Mouse (Mus musculus) heart, adult 8-10 months (tissue): ENCODE results near the gene Hdgfl2. TPM values are rescaled to one million over a fixed set of nuclear protein-coding genes. Genes with fewer than 3 reads are reported as not detected.
"Not testable (repeated sequence)": the region's sequence is repeated elsewhere in the genome, so short reads cannot be mapped to it uniquely, and the experiment has no call there.

Source experiments
- DNase-seq: peaks from one replicate; pipeline ENCODE4 v3.0.0; 2022; ENCODE audit warnings: low spot score
- total RNA-seq, 4 experiments: library from RNA; stranded (reverse); gene quantifications; 2 replicates each; pipeline ENCODE4 v1.2.4; 2022

The Hdgfl2 gene
- total RNA-seq, 4 experiments from 2014 or later = 30.6 to 41.4 (median 35.2) TPM

DNA sequence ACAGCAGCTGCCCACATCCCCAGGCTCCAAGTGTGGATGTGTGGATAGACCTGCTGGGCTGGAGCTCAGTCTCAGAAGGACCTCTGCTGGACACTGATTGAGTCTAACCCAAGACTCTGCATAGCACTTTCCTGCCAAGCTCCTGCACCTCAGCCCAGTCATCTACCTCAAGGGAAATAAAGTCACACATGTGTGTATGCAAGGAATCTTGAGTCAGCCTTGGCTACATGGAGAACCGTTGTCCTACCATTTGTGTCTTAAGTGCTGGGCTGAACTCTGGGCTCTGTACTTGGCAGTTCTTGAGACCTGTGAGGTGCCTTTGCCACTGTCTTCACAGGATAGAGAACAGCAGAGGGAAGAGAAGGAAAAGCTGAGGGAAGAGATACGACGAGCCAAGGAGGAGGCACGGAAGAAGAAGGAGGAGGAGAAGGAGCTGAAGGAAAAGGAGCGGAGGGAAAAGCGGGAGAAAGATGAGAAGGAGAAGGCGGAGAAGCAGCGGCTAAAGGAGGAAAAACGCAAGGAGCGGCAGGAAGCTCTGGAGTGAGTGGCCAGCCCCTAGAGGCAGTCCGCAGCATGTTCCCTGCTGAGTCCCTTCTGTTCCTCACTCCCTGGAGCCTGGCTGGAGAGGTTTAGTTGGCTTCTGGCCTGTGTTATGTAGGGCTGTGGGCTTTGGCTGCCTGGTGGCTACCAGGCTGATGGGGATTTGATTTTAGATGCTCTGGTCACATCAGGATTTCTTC is 21.9 kb upstream of the Hdgfl2 start:
- no peak for DNase-seq

- DNase-seq = no peak
Observed at GRCm38 (mm10) chr17:56062081-56062480, 17.4 kb upstream of the Hdgfl2 start.

- not testable (repeated sequence) for DNase-seq
Observed at GRCm38 (mm10) chr17:56065715-56066114, 13.7 kb upstream of the Hdgfl2 start.

GRCm38 (mm10) chr17:56066451-56066850 is 13.0 kb upstream of the Hdgfl2 start:
- DNase-seq = no peak

DNA sequence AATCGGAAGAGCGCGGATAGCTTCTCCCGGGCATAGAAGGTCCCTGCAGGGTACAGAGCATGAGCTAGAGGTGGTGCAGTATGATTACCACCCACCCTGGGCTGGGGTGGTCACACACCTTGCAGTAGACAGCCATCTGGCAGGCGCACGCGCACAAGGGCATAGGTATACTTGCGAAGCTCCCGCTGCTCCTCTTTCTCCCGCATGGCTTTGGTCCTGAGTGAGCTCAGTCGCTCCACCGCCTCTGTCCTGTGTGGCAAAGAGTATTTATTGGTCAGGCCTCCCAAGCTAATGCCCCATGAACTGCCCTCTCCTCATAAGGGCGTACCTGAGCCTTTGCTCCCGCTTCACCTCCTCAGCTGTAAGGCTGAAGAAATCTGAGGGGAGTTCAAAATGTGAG is 10.4 kb upstream of the Hdgfl2 start:
- no peak for DNase-seq

- DNase-seq = no peak
Observed at GRCm38 (mm10) chr17:56071126-56071525, 8.3 kb upstream of the Hdgfl2 start.

DNA sequence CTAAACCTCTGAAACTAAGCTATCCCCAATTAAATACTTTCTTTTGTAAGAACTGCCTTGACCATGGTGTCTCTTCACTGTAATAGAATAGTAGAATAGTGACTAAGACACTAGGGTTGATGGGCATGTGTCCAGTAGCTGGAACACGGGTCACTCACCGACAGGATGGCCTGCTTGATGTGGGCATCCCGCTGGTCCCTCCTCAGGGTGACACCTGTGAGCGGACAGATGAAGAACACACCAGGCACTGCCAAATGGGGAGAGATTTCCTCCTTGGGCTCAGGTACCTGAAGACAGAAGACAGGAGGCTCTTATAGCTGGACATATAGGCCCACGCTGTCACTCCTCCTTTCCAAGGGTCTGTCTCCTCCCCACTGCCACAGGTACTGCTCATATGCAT is 7.2 kb upstream of the Hdgfl2 start:
- no peak for DNase-seq

- peak; percentile 78 for DNase-seq
Observed at GRCm38 (mm10) chr17:56074097-56074826, 5.2 kb upstream of the Hdgfl2 start.

DNA sequence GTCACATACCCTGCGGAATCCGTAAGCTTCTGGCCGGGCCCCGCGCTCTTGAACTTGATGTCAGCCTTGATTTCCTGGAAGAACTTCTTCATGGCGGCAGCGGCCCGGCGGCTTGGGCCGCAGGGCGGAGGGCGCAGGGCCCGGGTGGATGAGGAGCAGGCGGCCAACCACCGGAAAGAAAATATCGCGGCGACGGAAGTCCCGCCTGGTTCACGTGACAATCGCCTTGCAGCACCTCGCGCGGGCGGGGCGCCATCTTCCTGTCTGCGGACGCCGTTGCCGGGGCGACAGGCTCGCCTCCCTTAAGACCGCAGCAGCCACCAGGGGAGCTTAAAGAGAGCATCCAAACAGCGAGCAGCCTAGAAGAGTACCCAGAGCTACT is 4.6 kb upstream of the Hdgfl2 start, which contains the start of gene Ubxn6:
Ubxn6 (minus strand) TSS at position 202 of the 382 bp plus-strand sequence.
- DNase-seq = peak; percentile 96

DNA sequence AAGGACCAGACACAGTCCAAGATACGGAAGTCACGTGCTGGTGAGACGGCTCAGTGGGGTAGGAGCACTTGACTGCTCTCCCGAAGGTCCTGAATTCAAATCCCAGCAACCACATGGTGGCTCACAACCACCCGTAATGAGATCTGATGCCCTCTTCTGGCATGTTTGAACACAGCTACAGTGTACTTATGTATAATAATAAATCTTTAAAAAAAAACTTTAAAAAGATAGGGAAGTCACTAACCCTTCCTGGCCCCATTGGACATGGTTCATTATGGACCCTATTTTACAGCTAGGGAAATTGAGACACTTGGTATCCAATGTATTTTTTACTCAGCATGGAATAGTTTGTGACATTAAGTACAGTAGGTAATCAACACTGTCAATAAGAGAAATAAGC is 1.9 kb upstream of the Hdgfl2 start:
- no peak for DNase-seq

DNA sequence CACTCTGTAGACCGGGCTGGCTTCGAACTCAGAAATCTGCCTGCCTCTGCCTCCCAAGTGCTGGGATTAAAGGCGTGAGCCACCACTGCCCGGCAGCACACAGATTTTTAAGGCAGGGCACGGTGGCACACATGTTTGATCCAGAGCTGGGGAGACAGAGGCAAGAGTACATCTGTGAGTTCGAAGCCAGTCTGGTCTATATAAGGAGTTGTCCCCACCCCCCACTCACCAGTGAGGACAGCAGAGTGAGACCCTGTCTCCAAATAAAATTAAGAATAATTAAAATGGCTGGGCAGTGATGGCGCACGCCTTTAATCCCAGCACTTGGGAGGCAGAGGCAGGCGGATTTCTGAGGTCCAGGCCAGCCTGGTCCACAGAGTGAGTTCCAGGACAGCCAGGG is 1.1 kb upstream of the Hdgfl2 start:
- not testable (repeated sequence) for DNase-seq

GRCm38 (mm10) chr17:56079921-56080320 is 487 bp downstream of the Hdgfl2 start:
- DNase-seq = no peak

GRCm38 (mm10) chr17:56080781-56081585 is 1.5 kb downstream of the Hdgfl2 start:
- no peak for DNase-seq

- DNase-seq = no peak
Observed at GRCm38 (mm10) chr17:56092312-56092711, 12.9 kb downstream of the Hdgfl2 start.

DNA sequence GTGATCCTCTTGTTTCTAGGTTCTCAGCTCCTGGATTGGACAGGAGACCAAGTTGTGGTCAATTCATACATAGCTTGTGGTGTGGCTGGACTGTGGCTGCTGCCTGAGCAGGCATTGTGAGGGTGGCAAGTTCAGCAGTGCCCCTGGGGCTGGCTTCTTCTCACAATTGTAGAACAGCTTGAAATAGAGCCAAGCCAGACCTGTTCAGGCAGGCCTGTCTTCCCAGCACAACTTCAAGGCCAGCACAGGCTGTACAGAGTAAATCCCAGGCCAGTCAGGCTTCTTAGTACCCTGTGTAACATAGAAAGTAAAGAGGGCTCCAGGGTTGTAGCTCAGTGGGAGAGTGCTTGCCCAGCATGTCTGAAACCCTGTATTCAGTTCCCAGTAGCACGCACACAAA is 13.4 kb downstream of the Hdgfl2 start:
- no peak for DNase-seq

DNA sequence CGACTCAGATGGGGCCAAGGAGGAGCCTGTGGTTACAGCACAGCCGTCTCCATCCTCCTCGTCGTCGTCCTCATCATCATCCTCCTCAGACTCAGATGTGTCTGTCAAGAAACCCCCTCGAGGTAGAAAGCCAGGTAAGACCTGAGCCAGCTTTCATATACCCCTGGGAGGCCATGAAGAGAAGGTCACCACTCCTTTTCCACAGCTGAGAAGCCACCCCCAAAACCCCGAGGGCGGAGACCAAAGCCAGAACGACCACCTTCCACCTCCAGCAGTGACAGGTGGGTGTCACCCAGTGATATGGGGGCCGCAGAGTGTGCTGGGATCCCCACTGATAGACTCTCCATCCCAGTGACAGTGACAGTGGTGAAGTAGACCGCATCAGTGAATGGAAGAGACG is 17.4 kb downstream of the Hdgfl2 start:
- DNase-seq = no peak

DNA sequence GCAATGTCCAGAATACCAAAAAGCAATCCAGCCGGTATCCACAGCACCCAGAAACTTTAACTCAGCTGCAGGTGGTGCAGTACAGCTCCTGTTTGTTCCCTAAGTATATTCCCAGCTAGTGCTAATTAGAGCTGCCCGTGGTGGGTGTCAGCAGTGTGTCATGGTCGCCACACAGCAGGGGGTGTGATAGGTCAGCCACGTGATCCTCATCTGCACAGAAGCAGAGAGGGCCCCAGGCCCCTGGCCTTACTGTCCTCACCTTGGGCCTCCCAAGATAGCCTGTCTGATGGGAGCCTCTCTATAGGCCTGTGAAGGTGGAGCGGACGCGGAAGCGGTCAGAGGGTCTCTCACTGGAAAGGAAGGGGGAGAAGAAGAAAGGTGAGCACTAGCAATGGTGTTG is 18.7 kb downstream of the Hdgfl2 start:
- DNase-seq = no peak

DNA sequence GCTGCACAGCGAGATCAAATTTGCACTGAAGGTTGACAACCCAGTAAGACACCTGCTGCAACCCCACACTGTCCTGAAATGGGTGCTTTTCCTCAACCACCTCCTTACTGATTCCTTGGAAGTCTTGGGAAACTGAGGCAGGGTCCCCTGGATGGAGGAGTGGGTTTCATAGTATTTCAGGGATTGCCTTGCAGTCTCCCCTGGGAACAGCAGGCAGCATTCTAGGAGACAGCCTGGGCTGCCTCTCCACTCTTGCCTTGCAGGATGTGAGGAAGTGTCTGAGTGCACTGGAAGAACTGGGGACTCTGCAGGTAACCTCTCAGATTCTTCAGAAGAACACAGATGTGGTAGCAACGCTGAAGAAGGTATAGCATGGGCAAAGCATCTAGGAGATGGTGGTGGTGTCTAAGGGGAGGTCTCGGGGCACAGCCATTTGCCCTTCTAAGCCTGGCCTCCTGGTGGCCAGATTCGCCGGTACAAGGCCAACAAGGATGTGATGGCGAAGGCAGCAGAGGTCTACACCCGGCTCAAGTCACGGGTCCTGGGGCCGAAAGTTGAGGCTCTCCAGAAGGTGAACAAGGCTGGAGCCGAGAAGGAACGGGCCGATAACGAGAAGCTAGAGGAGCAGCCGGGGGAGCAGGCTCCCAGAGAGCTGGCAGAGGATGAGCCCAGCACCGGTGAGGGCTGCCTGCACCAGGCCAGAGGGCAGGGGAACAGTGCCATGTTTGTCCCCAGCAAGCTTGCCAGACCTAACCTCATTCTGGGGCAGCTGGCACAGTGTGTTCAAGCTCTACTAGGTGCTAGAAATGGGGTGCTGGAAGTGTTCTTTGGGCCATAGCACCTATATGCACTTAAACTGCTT is 19.5 kb downstream of the Hdgfl2 start:
- no peak for DNase-seq

- DNase-seq = no peak
Observed at GRCm38 (mm10) chr17:56100811-56101210, 21.4 kb downstream of the Hdgfl2 start.

GRCm38 (mm10) chr17:56102158-56102557 is 22.7 kb downstream of the Hdgfl2 start:
- no peak for DNase-seq

GRCm38 (mm10) chr17:56102927-56103326 is 23.5 kb downstream of the Hdgfl2 start:
- no peak for DNase-seq
